Mouse (Mus musculus): ENCODE measurements around the gene Arhgap17.

DNA sequence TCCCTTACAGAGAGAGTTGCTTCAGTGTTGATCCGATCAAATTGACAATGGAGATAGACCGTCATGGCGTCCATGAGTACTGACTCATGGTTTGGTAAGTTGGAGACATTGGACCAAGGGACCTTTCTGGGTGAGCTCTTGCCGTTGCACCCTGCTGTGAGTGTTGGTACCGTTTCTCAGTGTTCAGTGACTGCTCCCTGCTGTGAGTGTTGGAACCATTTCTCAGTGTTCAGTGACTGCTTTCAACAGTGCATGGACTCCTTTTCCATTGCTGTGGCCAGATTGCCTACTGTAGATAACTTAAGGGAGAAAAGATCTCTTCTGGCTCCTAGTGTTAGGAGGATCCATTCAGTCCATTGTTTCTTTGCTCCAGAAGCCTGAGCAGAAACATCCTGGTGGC is 27.2 kb upstream of the Arhgap17 start:
- TF ChIP-seq CTCF (IDR thresholded peaks at IDR 0.05; ENCODE audit: low read depth), result no peak
- no peak for TF ChIP-seq EP300 (IDR thresholded peaks at IDR 0.05; ENCODE audit: low read depth)
